Mouse (Mus musculus) forebrain, embryonic 12.5 days (tissue): ENCODE data around the gene Npas3. TPM values are rescaled to one million over a fixed set of nuclear protein-coding genes. Genes with fewer than 3 reads are reported as not detected.
A peak's percentile ranks its signal among the peaks of the same experiment; 100 is the strongest.

Experiments used
- ATAC-seq: fragments of 200-750 bp; cut with Nextera tagmentation; 2 replicates; pipeline ENCODE4 v1.8.0; 2017; ENCODE audit warnings: moderate TSS enrichment; ENCODE audit not compliant: low FRiP score
- H3K27ac ChIP-seq: fragments of 300-500 bp; sonication (generic); 2 replicates; pipeline ENCODE4 v1.5.1; 2016; ENCODE audit warnings: mild to moderate bottlenecking
- H3K27me3 ChIP-seq: fragments of 300-500 bp; sonication (generic); 2 replicates; pipeline ENCODE4 v1.6.1; 2016; ENCODE audit warnings: mild to moderate bottlenecking
- H3K36me3 ChIP-seq: fragments of 300-500 bp; sonication (generic); replicated peaks from 2 replicates; pipeline ENCODE4 v1.6.1; 2016; ENCODE audit warnings: mild to moderate bottlenecking
- H3K4me1 ChIP-seq: fragments of 300-500 bp; sonication (generic); 2 replicates; pipeline ENCODE4 v1.6.1; 2016
- H3K4me2 ChIP-seq: fragments of 300-500 bp; sonication (generic); 2 replicates; pipeline ENCODE4 v1.6.1; 2016; ENCODE audit warnings: mild to moderate bottlenecking, moderate library complexity
- H3K4me3 ChIP-seq: fragments of 300-500 bp; sonication (generic); replicated peaks from 2 replicates; pipeline ENCODE4 v1.5.1; 2016; ENCODE audit warnings: mild to moderate bottlenecking
- H3K9ac ChIP-seq: fragments of 300-500 bp; sonication (generic); 2 replicates; pipeline ENCODE4 v1.6.1; 2016; ENCODE audit warnings: mild to moderate bottlenecking
- H3K9me3 ChIP-seq: fragments of 300-500 bp; sonication (generic); 2 replicates; pipeline ENCODE4 v1.6.1; 2016
- WGBS: fragments of 180-500 bp; shearing (Covaris S2); methylation state at CpG from one replicate; pipeline ENCODE4 v1.1.7; 2016; 5-methylcytosine and 5-hydroxymethylcytosine counted together
- polyA plus RNA-seq: library from polyadenylated mRNA; unstranded; fragments of >200 nt; fragmentation: Nextera tagmentation; extraction: Ambion mirVana; gene quantifications from 2 replicates; pipeline ENCODE4 v1.2.1, GENCODE M21; 2016

Npas3 gene
- polyA plus RNA-seq, 1 experiment from 2014 or later: 27.7 TPM

DNA sequence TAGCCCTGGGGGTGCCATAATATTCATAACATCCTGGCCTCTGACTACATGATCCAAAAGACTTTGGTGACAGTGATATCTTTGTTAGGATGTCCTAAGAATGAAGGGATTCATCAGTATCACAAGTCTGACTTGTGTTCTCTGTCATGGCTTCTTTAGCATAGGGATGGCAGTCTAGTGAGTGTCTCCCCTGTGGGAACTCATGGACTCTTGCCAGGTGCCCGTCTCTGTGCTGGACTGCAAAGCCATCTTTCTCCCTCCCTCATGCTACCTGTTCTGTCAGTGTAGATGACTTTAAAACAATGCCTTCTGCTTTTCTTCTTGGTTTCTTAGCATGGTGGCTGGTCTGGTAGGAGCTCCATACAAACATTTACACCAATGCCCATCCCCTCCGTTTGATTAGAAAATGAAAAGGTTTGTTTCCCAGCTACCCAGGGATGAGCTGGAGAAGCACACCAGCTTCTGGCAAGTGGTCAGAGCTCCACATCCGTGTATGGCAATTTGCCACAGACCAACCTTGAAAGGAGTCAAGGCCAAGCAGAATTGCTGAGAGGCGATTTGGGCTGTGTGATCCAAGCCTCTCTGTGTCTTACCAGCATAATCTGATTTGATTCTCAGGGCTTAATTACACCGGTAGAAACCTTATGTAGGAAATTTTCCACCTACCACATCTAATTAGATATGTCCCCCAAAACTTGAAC, 616.1 kb downstream of the Npas3 start:
- no peaks in the 10 kb centered on the region for H3K9me3 ChIP-seq
- peaks cover 18% of the 10 kb centered on the region for H3K4me1 ChIP-seq
- no peak for ATAC-seq
- WGBS: 66% methylated on average over 5 of the region's 5 CpGs
- H3K9ac ChIP-seq: no peak overlapping the region
- no peaks in the 10 kb centered on the region for H3K27me3 ChIP-seq
- H3K4me3 ChIP-seq: no peak overlapping the region
- no peak overlapping the region for H3K4me2 ChIP-seq
- H3K36me3 ChIP-seq: no peaks in the 10 kb centered on the region
- H3K27ac ChIP-seq: no peak overlapping the region

- Histone ChIP-seq H3K9ac (no peak overlapping the region), H3K36me3 (no peaks in the 10 kb centered on the region), H3K4me3 (no peak overlapping the region), H3K27ac (no peak overlapping the region), H3K4me1 (peaks cover 18% of the 10 kb centered on the region), H3K27me3 (no peaks in the 10 kb centered on the region), H3K9me3 (no peaks in the 10 kb centered on the region), H3K4me2 (no peak overlapping the region)
- no peak for ATAC-seq
- 63% methylated on average over 2 of the region's 2 CpGs for WGBS
Observed at GRCm38 (mm10) chr12:53865691-53866090, 617.2 kb downstream of the Npas3 start.

GRCm38 (mm10) chr12:53869981-53870380, 621.5 kb downstream of the Npas3 start:
- no peak for ATAC-seq
- 78% methylated on average over 4 of the region's 4 CpGs for WGBS
- H3K9ac ChIP-seq: no peak overlapping the region
- no peak overlapping the region for H3K27ac ChIP-seq
- H3K36me3 ChIP-seq: no peaks in the 10 kb centered on the region
- H3K9me3 ChIP-seq: no peaks in the 10 kb centered on the region
- H3K4me3 ChIP-seq: no peak overlapping the region
- no peaks in the 10 kb centered on the region for H3K27me3 ChIP-seq
- H3K4me2 ChIP-seq: no peak overlapping the region
- H3K4me1 ChIP-seq: peaks cover 10% of the 10 kb centered on the region

- ATAC-seq: peak; percentile 46; the same call in 1 of the 2 replicates
- Histone ChIP-seq H3K4me1 (peaks cover 5% of the 10 kb centered on the region; the same call in 1 of the 2 replicates), H3K27ac (no peak overlapping the region), H3K4me3 (no peak overlapping the region), H3K4me2 (no peak overlapping the region), H3K9ac (no peak overlapping the region), H3K36me3 (no peaks in the 10 kb centered on the region), H3K9me3 (no peaks in the 10 kb centered on the region), H3K27me3 (no peaks in the 10 kb centered on the region)
- WGBS: 34% methylated on average over 3 of the region's 3 CpGs
Observed at GRCm38 (mm10) chr12:53875226-53875625, 626.7 kb downstream of the Npas3 start.

GRCm38 (mm10) chr12:53876693-53877092, 628.2 kb downstream of the Npas3 start:
- Histone ChIP-seq H3K27ac (no peak overlapping the region), H3K27me3 (no peaks in the 10 kb centered on the region), H3K4me2 (no peak overlapping the region), H3K36me3 (no peaks in the 10 kb centered on the region), H3K4me1 (peaks cover 10% of the 10 kb centered on the region), H3K9ac (no peak overlapping the region), H3K9me3 (no peaks in the 10 kb centered on the region), H3K4me3 (no peak overlapping the region)
- ATAC-seq: no peak
- 94% methylated on average over 5 of the region's 5 CpGs for WGBS

DNA sequence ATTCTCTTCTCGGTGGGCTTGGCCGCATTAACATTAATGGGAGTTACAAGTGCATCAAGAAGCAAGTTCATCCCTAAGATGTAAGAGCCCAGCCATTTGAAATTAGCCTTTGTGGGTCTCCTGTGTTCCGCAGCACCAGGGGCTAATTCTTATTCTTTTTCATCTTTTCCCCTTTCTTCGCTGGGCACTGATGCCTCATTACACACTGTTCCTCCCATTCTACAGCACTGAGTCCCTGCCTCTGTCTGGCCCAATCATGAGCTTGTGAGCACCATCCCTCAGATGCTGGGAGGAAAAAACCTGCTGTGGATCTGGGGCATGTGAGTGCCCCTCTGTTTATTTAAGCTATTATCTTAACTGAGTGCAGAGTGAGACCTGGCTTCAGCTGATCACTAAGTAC, 633.2 kb downstream of the Npas3 start:
- H3K27me3 ChIP-seq: no peaks in the 10 kb centered on the region
- no peaks in the 10 kb centered on the region for H3K9me3 ChIP-seq
- H3K27ac ChIP-seq: no peak overlapping the region
- WGBS: 55% methylated on average over 4 of the region's 4 CpGs
- no peak overlapping the region for H3K4me3 ChIP-seq
- H3K9ac ChIP-seq: no peak overlapping the region
- no peak overlapping the region for H3K4me2 ChIP-seq
- peaks cover 8% of the 10 kb centered on the region; the same call in 1 of the 2 replicates for H3K4me1 ChIP-seq
- ATAC-seq: no peak
- H3K36me3 ChIP-seq: no peaks in the 10 kb centered on the region

- Histone ChIP-seq H3K4me3 (no peak overlapping the region), H3K9ac (no peak overlapping the region), H3K27ac (0 out of 2 replicates have a peak overlapping the region, but pooled peaks have one; percentile 9), H3K9me3 (no peaks in the 10 kb centered on the region), H3K27me3 (no peaks in the 10 kb centered on the region), H3K4me2 (no peak overlapping the region), H3K36me3 (no peaks in the 10 kb centered on the region), H3K4me1 (peaks cover 8% of the 10 kb centered on the region; the same call in 1 of the 2 replicates)
- no peak for ATAC-seq
- WGBS: 83% methylated on average over 8 of the region's 8 CpGs
Observed at GRCm38 (mm10) chr12:53882863-53883262, 634.4 kb downstream of the Npas3 start.

- 28% methylated on average over 4 of the region's 4 CpGs for WGBS
- H3K27me3 ChIP-seq: no peaks in the 10 kb centered on the region
- H3K27ac ChIP-seq: no peak overlapping the region
- H3K4me1 ChIP-seq: peaks cover 4% of the 10 kb centered on the region; the same call in 1 of the 2 replicates
- H3K4me2 ChIP-seq: no peak overlapping the region
- no peak for ATAC-seq
- no peak overlapping the region for H3K4me3 ChIP-seq
- H3K9ac ChIP-seq: no peak overlapping the region
- H3K36me3 ChIP-seq: no peaks in the 10 kb centered on the region
- H3K9me3 ChIP-seq: no peaks in the 10 kb centered on the region
Observed at GRCm38 (mm10) chr12:53888624-53889023, 640.1 kb downstream of the Npas3 start.

GRCm38 (mm10) chr12:53895909-53896308, 647.4 kb downstream of the Npas3 start:
- no peak for ATAC-seq
- no peaks in the 10 kb centered on the region for H3K36me3 ChIP-seq
- WGBS: 96% methylated on average over 5 of the region's 5 CpGs
- no peak overlapping the region for H3K4me2 ChIP-seq
- H3K27me3 ChIP-seq: no peaks in the 10 kb centered on the region
- no peaks in the 10 kb centered on the region for H3K4me1 ChIP-seq
- H3K9me3 ChIP-seq: no peaks in the 10 kb centered on the region
- H3K27ac ChIP-seq: no peak overlapping the region
- H3K4me3 ChIP-seq: no peak overlapping the region
- H3K9ac ChIP-seq: no peak overlapping the region

GRCm38 (mm10) chr12:53908761-53909160, 660.3 kb downstream of the Npas3 start:
- no peaks in the 10 kb centered on the region for H3K27me3 ChIP-seq
- no peak overlapping the region for H3K9ac ChIP-seq
- H3K9me3 ChIP-seq: no peaks in the 10 kb centered on the region
- H3K4me1 ChIP-seq: peaks cover 17% of the 10 kb centered on the region; the same call in 1 of the 2 replicates
- no peak overlapping the region for H3K27ac ChIP-seq
- H3K4me3 ChIP-seq: no peak overlapping the region
- no peak for ATAC-seq
- no peaks in the 10 kb centered on the region for H3K36me3 ChIP-seq
- H3K4me2 ChIP-seq: no peak overlapping the region
- 84% methylated on average over 8 of the region's 8 CpGs for WGBS

DNA sequence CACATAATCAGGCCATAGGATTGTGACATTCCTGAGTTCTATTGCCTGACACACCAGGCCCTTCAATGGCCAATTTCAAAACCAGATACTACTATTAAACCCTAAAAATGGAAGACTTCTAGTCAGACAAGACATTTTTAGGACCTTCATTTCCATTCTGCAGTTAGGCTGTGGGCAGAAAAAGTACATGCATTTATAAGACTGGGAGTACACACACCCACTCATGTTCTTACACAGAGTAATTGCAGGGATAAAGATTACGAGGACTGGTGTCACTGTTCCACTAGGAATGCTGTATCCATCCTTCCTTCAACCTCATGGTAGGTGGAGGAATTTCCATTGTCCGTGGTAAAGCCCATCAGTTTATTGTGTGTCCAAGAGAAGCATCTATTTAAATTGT, 661.7 kb downstream of the Npas3 start:
- Histone ChIP-seq H3K4me3 (no peak overlapping the region), H3K4me2 (no peak overlapping the region), H3K27ac (no peak overlapping the region), H3K9me3 (no peaks in the 10 kb centered on the region), H3K4me1 (peaks cover 20% of the 10 kb centered on the region), H3K27me3 (no peaks in the 10 kb centered on the region), H3K36me3 (no peaks in the 10 kb centered on the region), H3K9ac (no peak overlapping the region)
- ATAC-seq: no peak
- 86% methylated on average over 2 of the region's 2 CpGs for WGBS

DNA sequence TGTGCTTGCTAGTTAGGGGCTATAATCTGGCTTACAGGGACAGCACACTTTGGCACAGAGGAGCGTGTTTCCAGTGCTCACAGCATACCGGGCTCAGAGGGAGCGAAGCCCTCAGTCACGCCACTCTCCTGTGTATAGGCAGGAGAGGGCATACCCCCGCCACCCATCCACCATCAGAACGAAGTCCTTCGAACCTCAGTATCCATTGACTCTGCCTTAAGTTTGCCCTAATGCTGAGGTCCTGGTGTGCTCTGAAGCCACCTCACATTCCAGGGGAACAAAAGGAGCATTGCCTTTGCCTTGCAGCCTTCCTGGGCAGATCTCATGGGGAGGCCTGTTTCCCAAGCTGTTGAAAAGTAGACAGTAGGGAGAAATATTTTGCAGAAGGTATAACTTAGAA, 673.7 kb downstream of the Npas3 start:
- no peak overlapping the region for H3K9ac ChIP-seq
- ATAC-seq: no peak
- no peaks in the 10 kb centered on the region for H3K27me3 ChIP-seq
- H3K27ac ChIP-seq: no peak overlapping the region
- no peaks in the 10 kb centered on the region for H3K36me3 ChIP-seq
- WGBS: 85% methylated on average over 7 of the region's 7 CpGs
- H3K4me2 ChIP-seq: no peak overlapping the region
- peaks cover 30% of the 10 kb centered on the region for H3K4me1 ChIP-seq
- no peak overlapping the region for H3K4me3 ChIP-seq
- H3K9me3 ChIP-seq: no peaks in the 10 kb centered on the region

DNA sequence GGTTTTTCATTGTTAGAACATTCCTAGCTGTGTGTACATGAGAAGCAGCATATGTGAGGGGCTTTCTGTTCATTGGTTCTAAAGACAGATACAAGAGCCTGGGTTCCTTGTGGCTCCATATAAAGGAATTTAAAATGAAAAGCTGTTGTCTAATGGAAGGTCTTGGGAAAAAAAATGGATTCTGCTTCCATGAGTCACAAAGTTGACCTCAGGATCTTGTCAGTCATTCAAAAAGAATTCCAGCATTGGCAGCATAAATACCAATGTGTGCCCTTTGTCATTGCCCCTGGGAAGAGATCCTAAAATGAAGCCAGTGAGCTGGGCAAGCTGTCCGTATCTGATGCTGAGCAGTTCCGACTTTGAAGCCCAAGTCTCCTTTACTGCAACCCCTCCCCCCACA, 700.3 kb downstream of the Npas3 start:
- Histone ChIP-seq H3K4me2 (no peak overlapping the region), H3K9me3 (no peaks in the 10 kb centered on the region), H3K36me3 (no peaks in the 10 kb centered on the region), H3K27ac (no peak overlapping the region), H3K4me1 (peaks cover 13% of the 10 kb centered on the region), H3K27me3 (no peaks in the 10 kb centered on the region), H3K4me3 (no peak overlapping the region), H3K9ac (no peak overlapping the region)
- ATAC-seq: no peak
- 60% methylated on average over 2 of the region's 2 CpGs for WGBS
